Mouse (Mus musculus) midbrain, postnatal 0 days (tissue): ENCODE results near the gene 2200002D01Rik. TPM values are rescaled to one million over a fixed set of nuclear protein-coding genes. Genes with fewer than 3 reads are reported as not detected.

Source experiments
- ATAC-seq: fragments of 200-750 bp; cut with Nextera tagmentation; 2 replicates; pipeline ENCODE4 v1.8.0; 2017; ENCODE audit warnings: moderate number of reproducible peaks, mild to moderate bottlenecking, moderate TSS enrichment, moderate library complexity; ENCODE audit not compliant: low FRiP score
- DNase-seq: peaks from one replicate; pipeline ENCODE4 v3.0.0-alpha.2; 2015; ENCODE audit warnings: low spot score
- H3K27ac ChIP-seq: fragments of 300-500 bp; sonication (generic); 2 replicates; pipeline ENCODE4 v1.5.1; 2014; ENCODE audit warnings: low read depth, mild to moderate bottlenecking, low read length, mixed read lengths
- H3K27me3 ChIP-seq: fragments of 300-500 bp; sonication (generic); 2 replicates; pipeline ENCODE4 v1.6.1; 2014; ENCODE audit warnings: low read length, control low read depth, mixed read lengths; ENCODE audit not compliant: insufficient read depth
- H3K36me3 ChIP-seq: fragments of 300-500 bp; sonication (generic); 2 replicates; pipeline ENCODE4 v1.6.1; 2014; ENCODE audit warnings: low read length, control low read depth, mixed read lengths; ENCODE audit not compliant: insufficient read depth
- H3K4me1 ChIP-seq: fragments of 300-500 bp; sonication (generic); 2 replicates; pipeline ENCODE4 v1.6.1; 2014; ENCODE audit warnings: mild to moderate bottlenecking, control low read depth, antibody characterized with exemption, low read length, mixed read lengths; ENCODE audit not compliant: insufficient read depth
- H3K4me2 ChIP-seq: fragments of 300-500 bp; sonication (generic); 2 replicates; pipeline ENCODE4 v1.6.1; 2014; ENCODE audit warnings: low read depth, mild to moderate bottlenecking, low read length, mixed read lengths; ENCODE audit not compliant: poor library complexity, severe bottlenecking
- H3K4me3 ChIP-seq: fragments of 300-500 bp; sonication (generic); 2 replicates; pipeline ENCODE4 v1.5.1; 2014; ENCODE audit warnings: low read depth, mild to moderate bottlenecking, low read length, moderate library complexity
- H3K9ac ChIP-seq: fragments of 300-500 bp; sonication (generic); replicated peaks from 2 replicates; pipeline ENCODE4 v1.6.1; 2014; ENCODE audit warnings: mild to moderate bottlenecking, low read length, moderate library complexity, mixed read lengths; ENCODE audit not compliant: poor library complexity, severe bottlenecking
- H3K9me3 ChIP-seq: fragments of 300-500 bp; sonication (generic); 2 replicates; pipeline ENCODE4 v1.6.1; 2016; ENCODE audit warnings: low read length, control low read depth
- CTCF ChIP-seq: IDR thresholded peaks from 2 replicates; pipeline ENCODE4 v1.5.1; 2016; ENCODE audit warnings: antibody characterized with exemption, mild to moderate bottlenecking
- WGBS: fragments of 180-500 bp; shearing (Covaris S2); extraction: QIAGEN DNeasy Blood & Tissue Kit; methylation state at CpG from one replicate; pipeline ENCODE4 v1.1.7; 2014; 5-methylcytosine and 5-hydroxymethylcytosine counted together
- polyA plus RNA-seq: library from polyadenylated mRNA; unstranded; fragments of >200 nt; fragmentation: Nextera tagmentation; extraction: Ambion mirVana; gene quantifications from 2 replicates; pipeline ENCODE4 v1.2.1, GENCODE M21; 2015
- total RNA-seq: library from RNA; depleted of rRNA; stranded (reverse); fragments of >200 nt; gene quantifications from 2 replicates; pipeline ENCODE4 v1.2.3, GENCODE M21; 2014

The 2200002D01Rik gene
- total and polyA plus RNA-seq, 2 experiments from 2014 or later: 1.2 TPM; not detected in 1

GRCm38 (mm10) chr7:29236593-29236992, 11.7 kb downstream of the 2200002D01Rik start:
- Histone ChIP-seq H3K27me3 (peaks cover 9% of the 10 kb centered on the region), H3K4me1 (peaks cover 2% of the 10 kb centered on the region; the same call in 1 of the 2 replicates), H3K36me3 (0 out of 2 replicates have a peak, but pooled peaks cover 2% of the 10 kb centered on the region), H3K9ac (no peak overlapping the region), H3K4me2 (no peak overlapping the region), H3K27ac (no peak overlapping the region), H3K9me3 (no peaks in the 10 kb centered on the region), H3K4me3 (no peak overlapping the region)
- DNase-seq: no peak
- ATAC-seq: no peak
- 89% methylated on average over 4 of the region's 4 CpGs for WGBS
- no peak for TF ChIP-seq CTCF

- peaks cover 2% of the 10 kb centered on the region; the same call in 1 of the 2 replicates for H3K4me1 ChIP-seq
- H3K4me2 ChIP-seq: no peak overlapping the region
- ATAC-seq (no peak), DNase-seq (no peak)
- no peak overlapping the region for H3K9ac ChIP-seq
- H3K27me3 ChIP-seq: peaks cover 14% of the 10 kb centered on the region
- WGBS: 79% methylated on average over 5 of the region's 5 CpGs
- H3K27ac ChIP-seq: no peak overlapping the region
- H3K36me3 ChIP-seq: no peaks in the 10 kb centered on the region
- no peaks in the 10 kb centered on the region for H3K9me3 ChIP-seq
- H3K4me3 ChIP-seq: no peak overlapping the region
- peak; percentile 47 for TF ChIP-seq CTCF
Observed at GRCm38 (mm10) chr7:29234661-29235060, 13.6 kb downstream of the 2200002D01Rik start.

- Histone ChIP-seq H3K27me3 (peaks cover 14% of the 10 kb centered on the region), H3K4me3 (no peak overlapping the region), H3K4me1 (no peaks in the 10 kb centered on the region), H3K9ac (no peak overlapping the region), H3K9me3 (no peaks in the 10 kb centered on the region), H3K4me2 (no peak overlapping the region), H3K27ac (no peak overlapping the region), H3K36me3 (no peaks in the 10 kb centered on the region)
- 74% methylated on average over 6 of the region's 6 CpGs for WGBS
- ATAC-seq (no peak), DNase-seq (no peak)
- no peak for TF ChIP-seq CTCF
Observed at GRCm38 (mm10) chr7:29233745-29234144, 14.5 kb downstream of the 2200002D01Rik start.

- H3K36me3 ChIP-seq: no peaks in the 10 kb centered on the region
- no peak for TF ChIP-seq CTCF
- H3K27ac ChIP-seq: no peak within 1 kb of the TSS
- peak within 1 kb of the TSS; percentile 46 for H3K4me3 ChIP-seq
- peak within 1 kb of the TSS; percentile 96 for H3K4me2 ChIP-seq
- peak within 1 kb of the TSS; percentile 50; the same call in 1 of the 2 replicates for H3K9ac ChIP-seq
- no peak for DNase-seq
- no peaks in the 10 kb centered on the region for H3K9me3 ChIP-seq
- H3K27me3 ChIP-seq: peaks cover 14% of the 10 kb centered on the region
- peak; percentile 20; the same call in 1 of the 2 replicates for ATAC-seq
- H3K4me1 ChIP-seq: no peaks in the 10 kb centered on the region
- WGBS: 2% methylated on average over 60 of the region's 62 CpGs
Observed at GRCm38 (mm10) chr7:29232247-29233013, 15.8 kb downstream of the 2200002D01Rik start, which contains the start of gene Kcnk6. Gene Kcnk6, minus strand, starts transcription at chr7:29232515.

GRCm38 (mm10) chr7:29231517-29231916, 16.7 kb downstream of the 2200002D01Rik start:
- Histone ChIP-seq H3K4me2 (peak overlapping the region; percentile 96; the same call in 1 of the 2 replicates), H3K9me3 (no peaks in the 10 kb centered on the region), H3K36me3 (no peaks in the 10 kb centered on the region), H3K27me3 (peaks cover 14% of the 10 kb centered on the region), H3K4me1 (no peaks in the 10 kb centered on the region), H3K27ac (no peak overlapping the region), H3K4me3 (no peak overlapping the region), H3K9ac (no peak overlapping the region)
- TF ChIP-seq CTCF: no peak
- WGBS: 47% methylated on average over 3 of the region's 3 CpGs
- ATAC-seq (no peak), DNase-seq (no peak)

GRCm38 (mm10) chr7:29230560-29230959, 17.7 kb downstream of the 2200002D01Rik start:
- H3K4me1 ChIP-seq: peaks cover 1% of the 10 kb centered on the region; the same call in 1 of the 2 replicates
- TF ChIP-seq CTCF: no peak
- 17% methylated on average over 3 of the region's 3 CpGs for WGBS
- H3K9me3 ChIP-seq: no peaks in the 10 kb centered on the region
- no peaks in the 10 kb centered on the region for H3K36me3 ChIP-seq
- H3K4me3 ChIP-seq: no peak overlapping the region
- no peak for ATAC-seq
- DNase-seq: no peak
- peaks cover 14% of the 10 kb centered on the region for H3K27me3 ChIP-seq
- no peak overlapping the region for H3K27ac ChIP-seq
- no peak overlapping the region for H3K9ac ChIP-seq
- H3K4me2 ChIP-seq: no peak overlapping the region
